Mouse (Mus musculus) heart, adult 2 months (tissue): ENCODE measurements at regions not wholly inside any gene's neighbourhood (a gene's known extent, or its start where the extent isn't known, plus 50 kb on each side); places are given as distances from the start of the nearest gene placed in this dataset.

Experiments used
- CTCF ChIP-seq: fragments of 200-600 bp; IDR thresholded peaks from 2 replicates; pipeline ENCODE4 v1.8.1; 2022; ENCODE audit warnings: antibody characterized with exemption, mild to moderate bottlenecking, moderate library complexity
- EP300 ChIP-seq: fragments of 200-500 bp; IDR thresholded peaks from 2 replicates; pipeline ENCODE4 v1.6.1; 2011; ENCODE audit warnings: low read depth, low read length, control low read depth; ENCODE audit not compliant: insufficient read depth
- POLR2A ChIP-seq: fragments of 200-500 bp; IDR thresholded peaks from 2 replicates; pipeline ENCODE4 v1.6.1; 2011; ENCODE audit warnings: mild to moderate bottlenecking, low read depth, low read length, control low read depth; ENCODE audit not compliant: insufficient read depth

DNA sequence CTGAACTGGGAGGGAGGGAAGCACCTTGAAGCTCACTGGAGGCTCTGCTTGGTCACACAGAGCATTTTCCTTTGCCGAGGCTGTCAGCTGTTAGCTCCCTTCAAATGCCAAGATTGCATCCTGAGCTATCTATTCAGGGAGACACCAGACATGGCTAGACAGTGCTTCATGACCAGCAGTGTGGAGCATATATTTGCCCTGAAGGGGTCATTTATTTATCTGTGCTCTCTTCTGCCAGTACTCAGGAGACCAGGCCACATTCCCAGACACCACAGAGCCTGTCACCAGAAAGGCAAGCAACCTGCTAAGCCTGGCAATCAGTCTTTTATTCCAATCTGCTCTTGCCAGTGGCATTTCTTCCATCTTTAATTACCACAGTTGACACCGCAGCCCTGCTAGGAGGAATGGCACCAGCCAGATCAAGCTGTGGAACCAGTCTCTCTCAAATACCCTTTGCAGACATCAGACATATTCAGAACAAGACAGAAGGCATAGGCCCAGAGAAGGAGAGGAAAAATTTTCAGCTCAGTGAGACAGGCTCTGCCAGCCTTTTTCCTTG is 186.6 kb downstream of the AI593442 start:
- TF ChIP-seq CTCF, result no peak
- no peak for TF ChIP-seq EP300
- TF ChIP-seq POLR2A, result no peak
